12 mouse cellular contexts compared by ENCODE assay signal in the genomic region with DNA sequence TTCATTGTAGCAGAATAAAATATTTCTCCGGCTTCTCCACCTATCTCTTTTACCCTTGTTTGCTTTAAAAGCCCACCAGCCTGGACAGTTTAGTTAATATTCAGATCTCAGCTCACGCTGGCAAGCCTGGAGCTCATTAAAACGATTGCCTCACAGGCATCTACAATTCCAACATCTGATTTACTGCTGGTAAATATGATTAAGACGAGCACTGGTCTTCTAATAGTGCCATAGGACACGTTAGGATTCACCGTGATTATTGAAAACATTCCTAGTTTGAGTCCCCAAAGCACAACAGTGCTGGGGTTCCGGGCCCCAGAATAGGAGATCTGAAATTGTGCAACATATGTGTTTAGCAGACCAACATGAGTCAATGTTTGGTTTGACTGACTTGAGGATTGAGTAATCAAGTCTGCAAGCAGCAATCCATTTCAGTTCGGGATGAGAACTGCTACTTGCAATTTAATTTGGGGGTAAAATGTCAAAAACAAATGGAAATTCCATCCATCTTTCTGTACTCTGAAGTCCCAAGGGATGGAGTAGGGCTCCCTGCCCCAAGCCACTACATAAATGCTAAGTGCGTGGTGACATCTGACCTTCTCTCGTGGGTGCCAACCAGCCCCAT.
DNase-seq lines count a peak whose midpoint lies in the region; ATAC-seq and TF ChIP-seq lines count a peak whose summit lies in the region.
"Had no signal": no experiment of that assay in that cellular context is flagged by ENCODE, and none has a peak within 500 bp of the region (broad histone marks: within the 10 kb centered on the region; RNA-seq: fewer than 3 reads in every experiment).

No protein-coding gene starts in this region.

- 48% methylated on average over 10 of the region's 10 CpGs for WGBS in embryonic facial prominence, embryonic 11.5 days
- WGBS in embryonic facial prominence, embryonic 10.5 days: 62% methylated on average over 10 of the region's 10 CpGs
- WGBS in liver, postnatal 0 days (ENCODE audit: insufficient replicate concordance): 55% methylated on average over 10 of the region's 10 CpGs

- no peak for TF ChIP-seq EP300 in liver, postnatal 0 days (IDR thresholded peaks at IDR 0.05; ENCODE audit: low read depth)

- no peaks in the 10 kb centered on the region for H3K4me1 ChIP-seq in embryonic facial prominence, embryonic 11.5 days (ENCODE audit: control insufficient read depth, insufficient read depth, low read length)
- H3K4me1 ChIP-seq in embryonic facial prominence, embryonic 10.5 days: peaks cover 3% of the 10 kb centered on the region; the same call in 1 of the 2 replicates
- peaks cover 8% of the 10 kb centered on the region; the same call in 1 of the 2 replicates for H3K4me1 ChIP-seq in liver, postnatal 0 days (ENCODE audit: insufficient read depth)
- H3K4me1 ChIP-seq: heart, embryonic 13.5 days; limb, embryonic 15.5 days had no signal

- no peak overlapping the region for H3K4me2 ChIP-seq in embryonic facial prominence, embryonic 11.5 days (ENCODE audit: low read depth, low read length)
- no peak overlapping the region for H3K4me2 ChIP-seq in liver, postnatal 0 days (ENCODE audit: low read depth, low read length)
- H3K4me2 ChIP-seq: heart, embryonic 13.5 days; limb, embryonic 15.5 days had no signal

- no peaks in the 10 kb centered on the region for H3K27me3 ChIP-seq in embryonic facial prominence, embryonic 11.5 days (ENCODE audit: control insufficient read depth, insufficient read depth, low read length)
- no peaks in the 10 kb centered on the region for H3K27me3 ChIP-seq in embryonic facial prominence, embryonic 10.5 days (replicated peaks; ENCODE audit: low read depth, poor library complexity, severe bottlenecking)
- no peaks in the 10 kb centered on the region for H3K27me3 ChIP-seq in liver, postnatal 0 days (ENCODE audit: insufficient read depth, low read length)
- H3K27me3 ChIP-seq: heart, embryonic 13.5 days; limb, embryonic 15.5 days had no signal

- DNase-seq in embryonic facial prominence, embryonic 11.5 days (ENCODE audit: low spot score): peak; percentile 35
- DNase-seq in embryonic facial prominence, embryonic 10.5 days (ENCODE audit: low spot score): no peak
- DNase-seq in urinary bladder, postnatal 36 days (ENCODE audit: low spot score in 2 of 2): peak; percentile 18 to 26
- DNase-seq in urinary bladder, postnatal 25 days (ENCODE audit: low spot score): no peak
- DNase-seq in liver, postnatal 0 days: no peak
- DNase-seq in yolk sac, embryonic 10.5 days (ENCODE audit: low spot score): peak; percentile 31
- DNase-seq in kidney, adult 18-20 months: no peak
- no peak for DNase-seq in thymus, postnatal 0 days (ENCODE audit: low spot score)
- DNase-seq: cerebellum, postnatal 14 days had no signal

- no peaks in the 10 kb centered on the region for H3K9me3 ChIP-seq in embryonic facial prominence, embryonic 11.5 days (replicated peaks; ENCODE audit: control insufficient read depth, low read length)
- H3K9me3 ChIP-seq in embryonic facial prominence, embryonic 10.5 days: no peaks in the 10 kb centered on the region
- H3K9me3 ChIP-seq in liver, postnatal 0 days (ENCODE audit: low read length): no peaks in the 10 kb centered on the region
- H3K9me3 ChIP-seq: heart, embryonic 13.5 days; limb, embryonic 15.5 days had no signal

- no peak overlapping the region for H3K27ac ChIP-seq in embryonic facial prominence, embryonic 11.5 days (replicated peaks; ENCODE audit: low read depth, low read length)
- H3K27ac ChIP-seq in embryonic facial prominence, embryonic 10.5 days (replicated peaks): no peak overlapping the region
- H3K27ac ChIP-seq in liver, postnatal 0 days (ENCODE audit: low read depth): peak overlapping the region; percentile 39; the same call in 1 of the 2 replicates
- H3K27ac ChIP-seq: heart, embryonic 13.5 days; limb, embryonic 15.5 days had no signal

- ATAC-seq in embryonic facial prominence, embryonic 11.5 days (replicated peaks; ENCODE audit: insufficient number of reproducible peaks, low FRiP score, low TSS enrichment, low read depth): no peak; the same call in 1 of the 2 replicates
- ATAC-seq in liver, postnatal 0 days: peak; percentile 75
- ATAC-seq: intestine, postnatal 0 days had no signal

- no peak overlapping the region for H3K4me3 ChIP-seq in embryonic facial prominence, embryonic 11.5 days (ENCODE audit: low read depth, low read length)
- no peak overlapping the region for H3K4me3 ChIP-seq in embryonic facial prominence, embryonic 10.5 days
- no peak overlapping the region for H3K4me3 ChIP-seq in liver, postnatal 0 days (ENCODE audit: low read depth, low read length)
- H3K4me3 ChIP-seq: heart, embryonic 13.5 days; limb, embryonic 15.5 days had no signal

- no peak for TF ChIP-seq CTCF in liver, postnatal 0 days (IDR thresholded peaks at IDR 0.05; ENCODE audit: low read depth)

- H3K36me3 ChIP-seq in embryonic facial prominence, embryonic 11.5 days (replicated peaks; ENCODE audit: control insufficient read depth, insufficient read depth, low read depth, low read length): no peaks in the 10 kb centered on the region
- peaks cover 19% of the 10 kb centered on the region for H3K36me3 ChIP-seq in embryonic facial prominence, embryonic 10.5 days (replicated peaks)
- peaks cover 2% of the 10 kb centered on the region for H3K36me3 ChIP-seq in liver, postnatal 0 days (replicated peaks; ENCODE audit: insufficient read depth, low read length)
- H3K36me3 ChIP-seq: heart, embryonic 13.5 days; limb, embryonic 15.5 days had no signal

- no peak overlapping the region for H3K9ac ChIP-seq in embryonic facial prominence, embryonic 11.5 days (replicated peaks; ENCODE audit: low read length)
- H3K9ac ChIP-seq in liver, postnatal 0 days (replicated peaks): no peak overlapping the region
- H3K9ac ChIP-seq: heart, embryonic 13.5 days; limb, embryonic 15.5 days had no signal

Comparison
In these comparisons a context has a peak if more than half of its experiments do, and no peak if none do; other contexts are left out.
1. DNase-seq: peak in embryonic facial prominence, embryonic 11.5 days (single experiment), urinary bladder, postnatal 36 days (2 of 2) and yolk sac, embryonic 10.5 days (single experiment); none in embryonic facial prominence, embryonic 10.5 days (single experiment), urinary bladder, postnatal 25 days (single experiment), liver, postnatal 0 days (single experiment), kidney, adult 18-20 months (single experiment) and thymus, postnatal 0 days (single experiment).